Mouse (Mus musculus) erythroid progenitor cell, adult 5-6 weeks (primary cell): ENCODE data around the gene Tcp11l1. TPM values are rescaled to one million over a fixed set of nuclear protein-coding genes. Genes with fewer than 3 reads are reported as not detected.

Source experiments
- ATAC-seq: replicated peaks from 2 replicates; pipeline ENCODE4 v1.8.0; 2016; ENCODE audit warnings: moderate number of reproducible peaks, mild to moderate bottlenecking, moderate TSS enrichment, inconsistent platforms; ENCODE audit not compliant: poor library complexity, low FRiP score, severe bottlenecking
- total RNA-seq, 2 experiments: library from RNA; stranded (forward) in 1 of 2; stranded (reverse) in 1 of 2; fragments of 150-400 nt in 1 of 2; fragments of 186-747, 209-891 nt in 1 of 2; gene quantifications; 2 replicates each; pipeline versions ENCODE4 v1.2.3 to v1.2.4; 2015 to 2017; ENCODE audit warnings: low replicate concordance in 2 of 2

The Tcp11l1 gene
- total RNA-seq, 2 experiments from 2014 or later, result not detected

DNA sequence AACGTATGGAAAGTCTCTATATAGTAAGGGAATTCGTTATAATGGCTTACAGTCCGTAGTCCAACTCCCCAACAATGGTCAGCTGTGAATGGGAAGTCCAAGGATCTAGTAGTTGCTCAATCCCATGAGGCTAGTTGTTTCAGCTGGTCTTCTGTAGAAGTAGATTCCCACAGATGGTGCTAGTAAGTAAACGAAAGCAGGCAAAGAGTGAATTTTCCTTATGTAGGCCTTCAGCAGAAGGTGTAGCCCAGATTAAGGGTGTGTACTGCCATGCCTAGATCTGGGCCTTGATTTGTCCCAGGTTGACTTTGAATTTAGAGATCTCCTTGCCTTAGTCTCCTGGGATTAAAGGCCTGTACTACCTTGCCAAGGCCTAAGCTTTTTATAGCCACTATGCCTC, 4.3 kb upstream of the Tcp11l1 start, which contains the start of gene Pin1rt1:
Gene Pin1rt1, minus strand, starts transcription at position 101 of the 400 bp plus-strand sequence.
- no peak for ATAC-seq

GRCm38 (mm10) chr2:104714254-104714691, 2.3 kb upstream of the Tcp11l1 start:
- no peak for ATAC-seq

GRCm38 (mm10) chr2:104712486-104712809, 479 bp upstream of the Tcp11l1 start:
- ATAC-seq, result no peak

- no peak for ATAC-seq
Observed at GRCm38 (mm10) chr2:104710670-104711370, 1.1 kb downstream of the Tcp11l1 start.

GRCm38 (mm10) chr2:104709786-104710337, 2.1 kb downstream of the Tcp11l1 start:
- ATAC-seq, result no peak

DNA sequence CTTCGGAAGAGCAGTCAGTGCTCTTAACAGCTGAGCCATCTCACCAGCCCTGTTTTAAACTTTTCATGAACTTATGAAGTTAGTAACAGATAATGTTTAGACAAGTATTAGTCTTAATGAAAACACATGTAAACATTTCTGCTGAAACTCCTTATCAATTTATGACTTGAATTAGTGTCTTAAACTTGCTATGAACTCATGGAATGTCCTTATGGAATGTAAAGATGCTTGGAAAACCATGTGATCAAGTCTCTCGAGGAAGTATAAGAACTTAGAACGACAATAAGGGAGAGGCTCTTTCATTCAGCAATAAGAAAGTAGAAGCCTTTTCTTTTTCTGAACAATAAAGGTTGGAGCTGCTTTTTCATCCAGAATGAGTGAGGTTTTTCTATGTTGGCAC, 7.6 kb downstream of the Tcp11l1 start:
- no peak for ATAC-seq

GRCm38 (mm10) chr2:104703158-104703557, 8.8 kb downstream of the Tcp11l1 start:
- ATAC-seq, result no peak

DNA sequence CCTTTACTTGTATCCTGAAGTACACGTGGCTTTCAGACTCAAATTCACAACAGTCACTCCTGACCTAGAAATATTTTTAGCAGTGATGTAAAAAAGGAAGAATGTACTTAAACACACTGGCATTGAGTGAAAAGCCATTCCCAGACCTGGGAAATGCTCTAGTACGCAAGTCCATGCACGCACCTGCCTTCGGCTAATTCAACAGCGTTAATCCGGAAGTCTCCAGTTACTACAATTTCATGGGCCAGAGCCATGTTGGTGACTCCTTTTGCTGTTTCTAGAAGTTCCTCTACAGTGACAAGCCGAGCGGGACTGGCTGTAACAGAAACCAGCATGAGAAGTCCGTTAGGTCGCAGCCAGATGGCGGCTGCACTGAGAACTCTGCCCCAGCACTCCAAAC, 12.3 kb downstream of the Tcp11l1 start:
- ATAC-seq, result no peak

GRCm38 (mm10) chr2:104692551-104692950, 19.4 kb downstream of the Tcp11l1 start:
- no peak for ATAC-seq

GRCm38 (mm10) chr2:104690720-104691119, 21.2 kb downstream of the Tcp11l1 start:
- no peak for ATAC-seq

DNA sequence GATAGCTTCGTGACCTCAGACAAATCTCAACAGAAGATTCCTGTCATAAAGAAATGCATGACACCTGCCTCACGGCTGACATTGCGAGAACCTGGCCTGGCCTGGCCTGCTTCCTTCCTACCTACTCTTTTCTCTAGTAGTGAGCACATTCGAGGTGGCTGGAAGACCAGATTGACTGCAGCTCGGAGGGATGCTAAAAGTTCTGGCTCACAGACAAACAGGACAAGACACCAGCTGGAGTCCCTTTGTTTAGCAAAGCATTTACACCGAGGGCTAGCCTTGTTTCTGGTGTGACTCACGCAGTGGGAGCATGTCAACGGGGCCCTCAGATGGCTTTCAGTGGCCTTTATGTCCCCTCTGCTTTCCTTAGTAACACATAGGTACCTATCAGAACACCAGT, 23.2 kb downstream of the Tcp11l1 start:
- ATAC-seq, result no peak

- ATAC-seq, result no peak
Observed at GRCm38 (mm10) chr2:104688321-104688720, 23.6 kb downstream of the Tcp11l1 start.

GRCm38 (mm10) chr2:104687261-104687660, 24.7 kb downstream of the Tcp11l1 start:
- ATAC-seq, result no peak

- peak; percentile 58; the same call in 1 of the 2 replicates for ATAC-seq
Observed at GRCm38 (mm10) chr2:104685418-104685817, 26.6 kb downstream of the Tcp11l1 start.

- no peak for ATAC-seq
Observed at GRCm38 (mm10) chr2:104684771-104685170, 27.2 kb downstream of the Tcp11l1 start.

GRCm38 (mm10) chr2:104677326-104677725, 34.6 kb downstream of the Tcp11l1 start:
- no peak for ATAC-seq

GRCm38 (mm10) chr2:104671724-104672123, 40.2 kb downstream of the Tcp11l1 start:
- ATAC-seq, result no peak

DNA sequence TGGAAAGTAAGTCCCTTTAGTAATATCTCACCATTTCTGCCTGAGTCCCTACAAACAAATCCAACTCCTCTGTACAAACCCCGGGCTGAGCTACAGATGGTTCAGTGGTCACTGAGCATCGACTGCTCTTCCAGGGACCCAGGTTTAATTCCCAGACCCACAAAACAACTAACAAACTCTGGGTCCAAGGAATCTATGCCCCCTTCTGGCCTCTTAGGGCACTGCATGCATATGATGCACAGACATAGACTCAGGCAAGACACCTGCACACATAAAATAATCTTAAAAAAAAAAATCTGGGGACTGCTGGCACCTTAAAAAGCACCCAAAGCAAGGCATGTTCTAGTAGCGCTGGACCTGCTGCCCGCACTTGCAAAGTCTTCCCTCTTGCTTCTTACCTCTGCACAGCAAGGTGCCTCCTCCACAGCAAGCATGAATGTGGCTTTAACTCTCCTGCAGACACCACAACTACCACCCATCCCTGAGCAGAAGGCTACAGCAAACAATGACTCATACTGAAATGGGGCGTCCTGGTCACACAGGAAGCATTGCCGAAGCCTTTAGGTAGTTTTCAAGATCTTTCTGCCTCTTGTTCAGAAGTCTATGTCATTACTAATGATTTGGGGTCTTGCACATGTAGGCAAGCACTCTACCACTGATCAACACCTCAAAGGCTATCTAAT, 42.7 kb downstream of the Tcp11l1 start:
- no peak for ATAC-seq

- ATAC-seq, result no peak
Observed at GRCm38 (mm10) chr2:104663372-104664100, 48.4 kb downstream of the Tcp11l1 start.

GRCm38 (mm10) chr2:104658659-104659058, 53.3 kb downstream of the Tcp11l1 start:
- ATAC-seq, result no peak
